Mouse (Mus musculus) CH12.LX (cell line): ENCODE data around the gene Ankrd61. TPM values are rescaled to one million over a fixed set of nuclear protein-coding genes. Genes with fewer than 3 reads are reported as not detected.

Experiments used
- DNase-seq: peaks from one replicate; pipeline ENCODE4 v3.0.0-alpha.2; 2013; ENCODE audit errors: extremely low read depth
- H3K27ac ChIP-seq: 2 replicates; pipeline ENCODE4 v1.5.1; 2012; ENCODE audit warnings: low read depth, mild to moderate bottlenecking, control low read depth, moderate library complexity; ENCODE audit not compliant: insufficient read depth
- H3K27me3 ChIP-seq: replicated peaks from 2 replicates; pipeline ENCODE3; 2012; ENCODE audit warnings: inconsistent platforms
- H3K36me3 ChIP-seq, 2 experiments: replicated peaks in 1 of 2; 2 replicates each; pipeline versions ENCODE3 to v1.6.1; 2012; ENCODE audit warnings: inconsistent platforms in 1 of 2, low read length in 1 of 2, mild to moderate bottlenecking in 1 of 2, mixed read lengths in 1 of 2, moderate library complexity in 1 of 2; ENCODE audit not compliant: control insufficient read depth in 1 of 2, insufficient read depth in 1 of 2
- H3K4me1 ChIP-seq, 2 experiments: 2 replicates each; pipeline ENCODE4 v1.6.1; 2012; ENCODE audit warnings: inconsistent platforms in 1 of 2, moderate library complexity in 1 of 2; ENCODE audit not compliant: insufficient read depth in 2 of 2, control insufficient read depth in 1 of 2
- H3K4me2 ChIP-seq: 2 replicates; pipeline ENCODE4 v1.6.1; 2012; ENCODE audit warnings: low read depth, mild to moderate bottlenecking, control low read depth; ENCODE audit not compliant: poor library complexity, insufficient read depth, severe bottlenecking
- H3K4me3 ChIP-seq, 3 experiments: fragments of 150-350 bp in 1 of 3; sonication (generic) in 1 of 3; replicated peaks in 1 of 3; 2 replicates each; pipeline versions ENCODE3 to v1.5.1; 2011 to 2012; ENCODE audit warnings: low read depth in 2 of 3, low read length in 2 of 3, mild to moderate bottlenecking in 2 of 3, moderate library complexity in 2 of 3, control low read depth in 1 of 3, improper control_type of control experiment in 1 of 3, inconsistent platforms in 1 of 3, mixed read lengths in 1 of 3; ENCODE audit not compliant: poor library complexity in 1 of 3
- H3K79me2 ChIP-seq: replicated peaks from 2 replicates; pipeline ENCODE4 v1.6.1; 2012; ENCODE audit warnings: mild to moderate bottlenecking, moderate library complexity; ENCODE audit not compliant: control insufficient read depth, poor library complexity, insufficient read depth, severe bottlenecking; ENCODE audit errors: extremely low read depth
- H3K9ac ChIP-seq: 2 replicates; pipeline ENCODE4 v1.6.1; 2012; ENCODE audit warnings: low read depth, mild to moderate bottlenecking, control low read depth, moderate library complexity; ENCODE audit not compliant: insufficient read depth
- H3K9me3 ChIP-seq: replicated peaks from 2 replicates; pipeline ENCODE3; 2012; ENCODE audit warnings: low read length, inconsistent platforms, mixed read lengths
- CTCF ChIP-seq, 2 experiments: IDR thresholded peaks in 1 of 2; conservative IDR thresholded peaks in 1 of 2; 2 replicates each; pipeline ENCODE4 v1.5.1; 2011 to 2012; ENCODE audit warnings: low read depth in 2 of 2, low read length in 2 of 2, improper control_type of control experiment in 1 of 2, inconsistent platforms in 1 of 2, mild to moderate bottlenecking in 1 of 2, moderate library complexity in 1 of 2
- ELF1 ChIP-seq: IDR thresholded peaks from 2 replicates; pipeline ENCODE4 v1.6.1; 2014; ENCODE audit warnings: low read depth, mild to moderate bottlenecking, inconsistent platforms, low read length, improper control_type of control experiment
- EP300 ChIP-seq: IDR thresholded peaks from 2 replicates; pipeline ENCODE4 v1.6.1; 2011; ENCODE audit warnings: low read length, improper control_type of control experiment
- ETS1 ChIP-seq: conservative IDR thresholded peaks from 2 replicates; pipeline ENCODE4 v1.6.1; 2012; ENCODE audit warnings: low read depth, mild to moderate bottlenecking, inconsistent platforms, low read length, improper control_type of control experiment, moderate library complexity
- GABPA ChIP-seq: IDR thresholded peaks from 2 replicates; pipeline ENCODE4 v1.6.1; 2012; ENCODE audit warnings: low read depth, low read length, improper control_type of control experiment, inconsistent platforms; ENCODE audit not compliant: insufficient replicate concordance
- HCFC1 ChIP-seq: IDR thresholded peaks from 2 replicates; pipeline ENCODE4 v1.6.1; 2012; ENCODE audit warnings: low read depth, mild to moderate bottlenecking, inconsistent platforms, low read length, improper control_type of control experiment
- JUN ChIP-seq: IDR thresholded peaks from 2 replicates; pipeline ENCODE4 v1.6.1; 2011; ENCODE audit warnings: low read depth, mild to moderate bottlenecking, low read length, improper control_type of control experiment, moderate library complexity; ENCODE audit not compliant: insufficient read depth
- JUND ChIP-seq: conservative IDR thresholded peaks from 2 replicates; pipeline ENCODE4 v1.6.1; 2011; ENCODE audit warnings: low read depth, low read length, improper control_type of control experiment
- MAFK ChIP-seq: IDR thresholded peaks from 2 replicates; pipeline ENCODE4 v1.6.1; 2011; ENCODE audit warnings: low read length, improper control_type of control experiment; ENCODE audit not compliant: insufficient replicate concordance
- MAZ ChIP-seq: IDR thresholded peaks from 2 replicates; pipeline ENCODE4 v1.6.1; 2012; ENCODE audit warnings: low read depth, mild to moderate bottlenecking, inconsistent platforms, low read length, improper control_type of control experiment, moderate library complexity
- POLR2A ChIP-seq: IDR thresholded peaks from 2 replicates; pipeline ENCODE4 v1.6.1; 2011; ENCODE audit warnings: low read depth, mild to moderate bottlenecking, improper control_type of control experiment, low read length
- POLR2AphosphoS2 ChIP-seq: IDR thresholded peaks from 2 replicates; pipeline ENCODE4 v1.6.1; 2011; ENCODE audit warnings: low read depth, low read length, improper control_type of control experiment
- SIN3A ChIP-seq: IDR thresholded peaks from 2 replicates; pipeline ENCODE4 v1.6.1; 2012; ENCODE audit warnings: low read length, improper control_type of control experiment, inconsistent platforms
- SMC3 ChIP-seq: IDR thresholded peaks from 2 replicates; pipeline ENCODE4 v1.6.1; 2011; ENCODE audit warnings: low read depth, low read length, improper control_type of control experiment
- TCF12 ChIP-seq: IDR thresholded peaks from 2 replicates; pipeline ENCODE4 v1.6.1; 2014; ENCODE audit warnings: low read depth, mild to moderate bottlenecking, inconsistent platforms, low read length, improper control_type of control experiment
- UBTF ChIP-seq: IDR thresholded peaks from 2 replicates; pipeline ENCODE4 v1.6.1; 2012; ENCODE audit warnings: low read depth, mild to moderate bottlenecking, inconsistent platforms, low read length, improper control_type of control experiment, moderate library complexity
- USF1 ChIP-seq: IDR thresholded peaks from 2 replicates; pipeline ENCODE4 v1.6.1; 2014; ENCODE audit warnings: low read depth, mild to moderate bottlenecking, inconsistent platforms, low read length, improper control_type of control experiment
- USF2 ChIP-seq: conservative IDR thresholded peaks from 2 replicates; pipeline ENCODE4 v1.6.1; 2011; ENCODE audit warnings: low read depth, low read length, improper control_type of control experiment
- ZKSCAN1 ChIP-seq: IDR thresholded peaks from 2 replicates; pipeline ENCODE4 v1.6.1; 2012; ENCODE audit warnings: low read depth, inconsistent platforms, low read length, improper control_type of control experiment, borderline replicate concordance
- ZNF384 ChIP-seq: IDR thresholded peaks from 2 replicates; pipeline ENCODE4 v1.6.1; 2012; ENCODE audit warnings: low read depth, low read length, improper control_type of control experiment, inconsistent platforms
- dilution Hi-C: fragments of 300-500 bp; cut with MboI; formaldehyde crosslinking; loops from 2 replicates; pipeline ENCODE4 v1.14.3; 2020; ENCODE audit warnings: low sequenced_read_pairs; ENCODE audit not compliant: extremely low pct_unique_long_range_greater_than_20kb, extremely low pct_ligation_motif_present
- in situ Hi-C: fragments of 300-500 bp; cut with MboI; formaldehyde crosslinking; loops from 3 replicates; pipeline ENCODE4 v1.14.3; 2019; ENCODE audit warnings: low sequenced_read_pairs, low pct_ligation_motif_present, low pct_unique_long_range_greater_than_20kb, mixed read lengths
- polyA plus RNA-seq: library from polyadenylated mRNA; unstranded; fragments of >175 nt; gene quantifications from 2 replicates; pipeline ENCODE4 v1.2.1, GENCODE M21; 2012; ENCODE audit warnings: low read depth; ENCODE audit not compliant: insufficient read length
- total RNA-seq, 2 experiments: library from RNA; depleted of rRNA; stranded (reverse); fragments of 300-350 nt in 1 of 2; fragments of >200 nt in 1 of 2; gene quantifications; 2 replicates each; pipeline ENCODE4 v1.2.3; 2012 to 2014

Gene Ankrd61
- total and polyA plus RNA-seq, 3 experiments, result 0.08 to 0.50 TPM; not detected in 1

- no peaks in the 10 kb centered on the region for H3K79me2 ChIP-seq
- no peak overlapping the region for H3K9ac ChIP-seq
- no peak overlapping the region for H3K4me3 ChIP-seq
- no peaks in the 10 kb centered on the region for H3K27me3 ChIP-seq
- dilution Hi-C loops (no loop called here), in situ Hi-C loops (no loop called here)
- peaks cover 5% of the 10 kb centered on the region for H3K9me3 ChIP-seq
- no peak overlapping the region for H3K4me2 ChIP-seq
- no peak overlapping the region for H3K27ac ChIP-seq
- TF ChIP-seq JUN, result no peak
- no peak for TF ChIP-seq EP300
- no peak for TF ChIP-seq GABPA
- no peak for TF ChIP-seq POLR2A
- TF ChIP-seq ELF1, result no peak
- TF ChIP-seq JUND, result no peak
- no peak for TF ChIP-seq SIN3A
- TF ChIP-seq USF2, result no peak
- no peak for TF ChIP-seq SMC3
- no peak for TF ChIP-seq ZNF384
- DNase-seq, result no peak
- H3K36me3 ChIP-seq, result no peaks in the 10 kb centered on the region
- H3K4me1 ChIP-seq, result peaks cover 0 to 11% of the 10 kb centered on the region in 2 experiments; a peak in 1 of 4 replicates
These were observed 44.1 kb upstream of the Ankrd61 start for GRCm38 (mm10) chr5:143941588-143941987.

GRCm38 (mm10) chr5:143936156-143936555, 38.7 kb upstream of the Ankrd61 start:
- dilution Hi-C loops (no loop called here), in situ Hi-C loops (no loop called here)
- Histone ChIP-seq H3K27ac (no peak overlapping the region), H3K4me3 (no peak overlapping the region), H3K79me2 (no peaks in the 10 kb centered on the region), H3K4me1 (no peaks in the 10 kb centered on the region), H3K9me3 (peaks cover 5% of the 10 kb centered on the region), H3K36me3 (peaks cover 9 to 24% of the 10 kb centered on the region in 2 experiments), H3K9ac (no peak overlapping the region), H3K4me2 (no peak overlapping the region), H3K27me3 (no peaks in the 10 kb centered on the region)
- DNase-seq, result no peak
- TF ChIP-seq JUND (no peak), POLR2AphosphoS2 (no peak), ZKSCAN1 (no peak), USF1 (no peak), ZNF384 (no peak), UBTF (no peak), MAZ (no peak), ETS1 (no peak), MAFK (no peak), HCFC1 (no peak), CTCF (conservative IDR thresholded peaks at IDR 0.05 in 1 of 2, IDR thresholded peaks at IDR 0.05 in 1 of 2; ENCODE audit: low read depth in 2 of 2, low read length in 2 of 2) (no peak), TCF12 (no peak), GABPA (no peak)
